Mouse (Mus musculus): ENCODE measurements around the gene Arhgef39. TPM values are rescaled to one million over a fixed set of nuclear protein-coding genes. Genes with fewer than 3 reads are reported as not detected.

The Arhgef39 gene
- polyA plus RNA-seq, 1 experiment from 2014 or later, result 45.1 TPM

Other genes with a start within 250 kb of the Arhgef39 start
- gene Atp8b5, start 232.5 kb downstream of the Arhgef39 start, polyA plus RNA-seq (2014; fragmentation: Nextera tagmentation; extraction: Ambion mirVana), result 0.25 and 0.29 TPM in 2 replicates
- gene Rusc2, start 117.7 kb downstream of the Arhgef39 start, polyA plus RNA-seq (2014; fragmentation: Nextera tagmentation; extraction: Ambion mirVana), result 1.4 and 2.0 TPM in 2 replicates
- not detected in 2 replicates for gene Fam166b, start 70.6 kb downstream of the Arhgef39 start, polyA plus RNA-seq (2014; fragmentation: Nextera tagmentation; extraction: Ambion mirVana)
- 4.3 TPM in 2 replicates for gene Tesk1, start 57.8 kb downstream of the Arhgef39 start, polyA plus RNA-seq (2014; fragmentation: Nextera tagmentation; extraction: Ambion mirVana)
- gene Cd72, start 45.1 kb downstream of the Arhgef39 start, polyA plus RNA-seq (2014; fragmentation: Nextera tagmentation; extraction: Ambion mirVana), result 1.2 and 1.3 TPM in 2 replicates
- gene Sit1, start 16.0 kb downstream of the Arhgef39 start, polyA plus RNA-seq (2014; fragmentation: Nextera tagmentation; extraction: Ambion mirVana), result not detected in 2 replicates
- 60.3 and 60.5 TPM in 2 replicates for gene Ccdc107, start 6.8 kb downstream of the Arhgef39 start, polyA plus RNA-seq (2014; fragmentation: Nextera tagmentation; extraction: Ambion mirVana)
- 1.5 and 2.0 TPM in 2 replicates for gene Car9, start 7.3 kb upstream of the Arhgef39 start, polyA plus RNA-seq (2014; fragmentation: Nextera tagmentation; extraction: Ambion mirVana)
- gene Tpm2, start 24.1 kb upstream of the Arhgef39 start, polyA plus RNA-seq (2014; fragmentation: Nextera tagmentation; extraction: Ambion mirVana), result 46.4 and 51.2 TPM in 2 replicates
- 29.6 and 31.3 TPM in 2 replicates for gene Creb3, start 62.6 kb upstream of the Arhgef39 start, polyA plus RNA-seq (2014; fragmentation: Nextera tagmentation; extraction: Ambion mirVana)
- gene Tln1, start 63.0 kb upstream of the Arhgef39 start, polyA plus RNA-seq (2014; fragmentation: Nextera tagmentation; extraction: Ambion mirVana), result 66.4 and 68.4 TPM in 2 replicates
- gene Rgp1, start 79.0 kb upstream of the Arhgef39 start, polyA plus RNA-seq (2014; fragmentation: Nextera tagmentation; extraction: Ambion mirVana), result 18.4 and 22.9 TPM in 2 replicates
- gene Gba2, start 79.2 kb upstream of the Arhgef39 start, polyA plus RNA-seq (2014; fragmentation: Nextera tagmentation; extraction: Ambion mirVana), result 18.8 and 20.3 TPM in 2 replicates
- gene Msmp, start 84.8 kb upstream of the Arhgef39 start, polyA plus RNA-seq (2014; fragmentation: Nextera tagmentation; extraction: Ambion mirVana), result 0.75 and 2.2 TPM in 2 replicates
- gene Npr2, start 132.2 kb upstream of the Arhgef39 start, polyA plus RNA-seq (2014; fragmentation: Nextera tagmentation; extraction: Ambion mirVana), result 3.2 and 4.5 TPM in 2 replicates
- gene Spag8, start 153.9 kb upstream of the Arhgef39 start, polyA plus RNA-seq (2014; fragmentation: Nextera tagmentation; extraction: Ambion mirVana), result 0.30 and 1.5 TPM in 2 replicates
- 87.8 and 88.0 TPM in 2 replicates for gene Hint2, start 156.8 kb upstream of the Arhgef39 start, polyA plus RNA-seq (2014; fragmentation: Nextera tagmentation; extraction: Ambion mirVana)
- gene Tmem8b, start 169.3 kb upstream of the Arhgef39 start, polyA plus RNA-seq (2014; fragmentation: Nextera tagmentation; extraction: Ambion mirVana), result 0.84 and 1.1 TPM in 2 replicates
- 2.2 and 2.3 TPM in 2 replicates for gene Fam221b, start 169.4 kb upstream of the Arhgef39 start, polyA plus RNA-seq (2014; fragmentation: Nextera tagmentation; extraction: Ambion mirVana)
- not detected in 2 replicates for gene Olfr70, start 201.1 kb upstream of the Arhgef39 start, polyA plus RNA-seq (2014; fragmentation: Nextera tagmentation; extraction: Ambion mirVana)
- gene Olfr71, start 210.6 kb upstream of the Arhgef39 start, polyA plus RNA-seq (2014; fragmentation: Nextera tagmentation; extraction: Ambion mirVana), result not detected in 2 replicates
- gene Hrct1, start 227.5 kb upstream of the Arhgef39 start, polyA plus RNA-seq (2014; fragmentation: Nextera tagmentation; extraction: Ambion mirVana), result 0.25 and 0.45 TPM in 2 replicates
- gene Spaar, start 230.3 kb upstream of the Arhgef39 start, polyA plus RNA-seq (2014; fragmentation: Nextera tagmentation; extraction: Ambion mirVana), result 0.13 TPM in 1 of 2 replicates, not detected in the other

All from liver, embryonic 11.5 days (tissue).